Mouse (Mus musculus) central nervous system, embryonic 14 days (tissue): ENCODE data around the gene Hps5. TPM values are rescaled to one million over a fixed set of nuclear protein-coding genes. Genes with fewer than 3 reads are reported as not detected.

Experiments
- polyA plus RNA-seq: library from polyadenylated mRNA; depleted of rRNA; stranded (reverse); fragments of >200 nt; gene quantifications from 2 replicates; pipeline ENCODE4 v1.2.3, GENCODE M21; 2012; rRNA removed

The Hps5 gene
- 29.1 and 30.8 TPM in 2 replicates for polyA plus RNA-seq

DNA sequence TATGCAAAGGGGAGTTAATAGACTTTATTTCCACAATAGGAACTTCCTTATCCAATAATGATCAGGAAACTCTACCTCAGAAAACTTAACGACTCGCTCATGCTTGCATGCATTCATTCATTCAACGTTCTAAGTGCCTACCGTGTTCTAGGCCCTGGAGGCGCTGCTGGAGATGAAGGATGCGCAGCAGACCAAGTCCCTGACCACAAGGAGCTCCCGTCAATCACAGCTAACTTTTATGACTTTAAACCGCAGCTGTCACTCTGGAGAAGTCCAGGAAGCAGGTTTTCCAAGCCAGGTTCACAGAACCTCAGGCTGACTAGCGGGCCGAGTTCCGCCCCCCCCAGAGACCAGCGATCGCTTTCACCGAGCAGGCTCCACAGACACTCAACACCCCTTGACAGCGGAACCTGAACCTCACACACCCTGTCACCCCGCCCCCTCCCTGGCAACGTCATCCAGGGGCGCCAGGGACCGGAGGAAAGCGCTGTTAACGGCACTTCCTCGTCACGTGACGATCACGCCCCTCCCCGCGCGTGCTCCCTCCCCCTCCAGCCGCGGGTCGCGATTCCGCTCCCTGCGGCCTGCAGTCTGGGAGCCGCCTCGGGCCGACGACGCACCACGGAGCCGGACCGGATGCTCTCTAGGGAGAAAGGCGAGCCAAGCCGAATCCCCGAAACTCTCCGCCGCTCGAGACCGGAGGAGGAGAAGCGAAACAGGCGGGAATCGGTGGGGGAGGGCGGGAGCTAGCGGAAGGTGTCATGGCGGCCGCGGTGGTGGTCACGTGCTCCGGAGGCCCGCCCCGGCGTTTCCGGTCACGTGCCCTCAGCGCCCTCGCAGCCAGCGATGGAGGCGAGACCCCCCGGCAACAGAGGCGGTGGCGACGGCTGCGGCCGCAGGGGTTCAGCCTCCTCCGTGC, at the start of gene Hps5, which contains the start of gene Gtf2h1:
Gene Hps5 (minus strand): TSS at position 778 of the 919 bp plus-strand sequence.
Gene Gtf2h1 (plus strand): TSS at position 817 of the 919 bp plus-strand sequence.

DNA sequence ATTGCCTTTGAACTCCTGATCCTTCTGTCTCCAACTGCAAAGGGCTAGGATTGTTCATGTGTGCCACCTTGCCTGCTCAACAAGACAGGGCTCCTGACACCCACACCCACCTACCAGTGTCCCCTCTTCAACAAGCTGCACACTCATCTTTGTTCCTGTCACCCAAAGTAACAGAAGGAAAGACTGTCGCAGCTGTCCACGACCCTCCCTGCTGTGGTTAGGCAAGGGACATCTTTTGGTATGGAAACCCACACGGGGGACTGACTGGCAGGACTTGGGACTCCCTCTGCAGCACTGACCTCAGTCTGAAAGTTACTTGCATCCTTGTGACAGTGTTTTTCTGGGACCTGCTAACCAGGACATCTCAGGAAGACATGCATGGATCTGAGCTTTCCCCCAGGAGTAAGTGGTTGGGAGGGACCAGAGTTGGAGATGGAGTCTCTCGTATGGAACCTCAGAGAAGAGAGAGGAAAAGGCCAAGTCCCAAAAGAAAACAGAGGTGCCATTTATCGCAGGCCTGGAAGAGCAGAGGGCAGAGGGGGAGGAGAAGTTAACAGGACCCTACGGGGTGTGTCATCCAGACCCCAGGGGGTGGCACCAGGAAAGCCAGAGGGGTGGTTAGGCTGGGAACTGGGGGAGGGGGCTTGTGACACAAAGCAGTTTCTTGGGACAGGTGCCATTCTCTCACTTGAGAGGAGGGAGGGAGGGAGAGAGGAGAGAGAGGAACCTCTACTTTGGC, 45.1 kb upstream of the Hps5 start, which contains the start of gene Ldha:
Gene Ldha (plus strand): TSS at position 689 of the 739 bp plus-strand sequence.

DNA sequence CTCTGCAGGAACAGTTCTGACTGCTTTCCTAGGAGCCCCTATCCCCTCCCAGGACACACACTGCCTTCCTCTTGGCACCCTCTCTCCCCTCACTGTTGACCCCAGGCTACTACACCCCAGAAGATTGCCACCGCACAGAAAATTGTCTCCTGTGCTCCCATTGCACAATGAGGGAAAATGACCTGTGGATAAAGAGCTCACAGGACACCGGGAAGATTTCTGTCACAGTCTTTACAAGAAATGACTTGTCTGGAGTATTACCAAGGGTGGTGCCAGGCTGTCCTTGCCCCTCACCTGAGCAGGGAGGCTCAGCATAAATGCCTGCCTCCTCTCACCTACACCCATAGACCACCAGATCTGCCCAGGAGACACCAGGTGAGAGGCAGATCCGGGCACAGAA, 44.4 kb downstream of the Hps5 start, which contains the start of gene Saa2:
Gene Saa2 (plus strand): TSS at position 301 of the 400 bp plus-strand sequence.

DNA sequence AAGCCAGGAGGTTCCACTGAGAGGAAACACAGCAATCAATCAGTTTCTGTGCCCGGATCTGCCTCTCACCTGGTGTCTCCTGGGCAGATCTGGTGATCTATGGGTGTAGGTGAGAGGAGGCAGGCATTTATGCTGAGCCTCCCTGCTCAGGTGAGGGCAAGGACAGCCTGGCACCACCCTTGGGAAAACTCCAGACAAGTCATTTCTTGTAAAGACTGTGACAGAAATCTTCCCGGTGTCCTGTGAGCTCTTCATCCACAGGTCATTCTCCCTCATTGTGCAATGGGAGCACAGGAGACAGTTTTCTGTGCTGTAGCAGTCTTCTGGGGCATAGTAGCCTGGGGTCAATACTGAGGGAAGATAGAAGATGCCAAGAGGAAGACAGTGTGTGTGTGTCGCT, 53.0 kb downstream of the Hps5 start, which contains the start of gene Saa1:
Gene Saa1 (minus strand): TSS at position 101 of the 400 bp plus-strand sequence.

DNA sequence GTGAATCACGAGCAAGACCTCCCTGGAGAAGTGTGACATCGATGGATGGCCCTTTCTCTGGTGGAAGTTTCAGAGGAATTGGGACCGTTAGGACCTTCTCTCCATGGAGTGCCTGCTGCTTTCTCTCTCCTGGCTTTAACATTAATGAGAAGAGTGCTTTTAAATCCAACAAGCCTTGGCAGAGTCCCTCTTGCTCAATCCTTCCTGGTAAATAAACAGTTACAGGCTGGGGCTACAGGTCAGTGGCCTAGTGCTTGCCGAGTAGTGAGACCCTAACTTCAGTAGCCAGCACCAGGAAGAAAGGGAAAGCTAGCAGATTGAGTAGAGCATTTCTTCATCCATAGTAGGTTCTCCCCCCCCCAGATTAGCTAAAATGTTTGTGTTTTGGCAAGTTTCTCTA, 63.4 kb downstream of the Hps5 start, which contains the start of gene Saa4:
Gene Saa4 (minus strand): TSS at position 146 of the 400 bp plus-strand sequence.

DNA sequence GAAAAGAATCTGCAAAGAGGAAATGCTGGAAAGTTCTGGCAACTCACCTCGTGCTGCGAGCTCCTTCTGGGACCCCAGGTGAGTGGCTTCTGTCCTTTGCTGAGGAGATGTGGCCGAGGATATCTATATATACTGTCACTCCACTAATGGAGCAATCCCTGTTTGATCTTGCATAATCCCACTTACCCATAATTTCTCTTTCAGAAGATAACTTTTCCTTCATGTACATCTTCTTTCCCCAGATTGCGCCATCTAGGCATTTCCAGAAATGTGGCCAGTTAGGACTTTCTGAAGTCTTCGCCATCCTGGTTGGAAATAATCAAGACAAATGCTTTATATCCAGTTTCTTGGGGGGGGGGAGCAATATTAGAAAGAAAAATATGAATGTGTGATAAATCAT, 80.3 kb downstream of the Hps5 start, which contains the start of gene Saa3:
Gene Saa3 (minus strand): TSS at position 101 of the 400 bp plus-strand sequence.

Other genes with a start within 250 kb of the Hps5 start
- gene Sergef, start 156.3 kb downstream of the Hps5 start, polyA plus RNA-seq: 29.4 and 30.6 TPM in 2 replicates
- gene Tph1, start 123.5 kb downstream of the Hps5 start, polyA plus RNA-seq: 0.14 and 0.26 TPM in 2 replicates
- gene Saal1, start 85.4 kb downstream of the Hps5 start, polyA plus RNA-seq: 15.4 TPM in 2 replicates
- gene Saa3, start 80.4 kb downstream of the Hps5 start, polyA plus RNA-seq: 1.1 and 3.2 TPM in 2 replicates
- not detected in 2 replicates for gene Saa4, start 63.5 kb downstream of the Hps5 start, polyA plus RNA-seq
- gene Saa1, start 53.1 kb downstream of the Hps5 start, polyA plus RNA-seq: 0.14 TPM in 1 of 2 replicates, not detected in the other
- gene Saa2, start 44.3 kb downstream of the Hps5 start, polyA plus RNA-seq: not detected in 2 replicates
- 32.6 and 33.6 TPM in 2 replicates for gene Gtf2h1, start within 50 bp of the Hps5 start, polyA plus RNA-seq
- 345 and 369 TPM in 2 replicates for gene Ldha, start 45.4 kb upstream of the Hps5 start, polyA plus RNA-seq
- 0.11 and 0.14 TPM in 2 replicates for gene Ldhc, start 65.1 kb upstream of the Hps5 start, polyA plus RNA-seq
- gene Tsg101, start 123.9 kb upstream of the Hps5 start, polyA plus RNA-seq: 122 and 131 TPM in 2 replicates
- 7.4 and 8.3 TPM in 2 replicates for gene Uevld, start 162.5 kb upstream of the Hps5 start, polyA plus RNA-seq
- gene Gm9999, start 187.5 kb upstream of the Hps5 start, polyA plus RNA-seq: not detected in 2 replicates
- 6.2 and 7.6 TPM in 2 replicates for gene Spty2d1, start 212.3 kb upstream of the Hps5 start, polyA plus RNA-seq